Mouse (Mus musculus): ENCODE measurements around the gene Glis2.

Glis2 gene

GRCm38 (mm10) chr16:4659326-4659725 lies 64.8 kb downstream of the Glis2 start:
- DNase-seq (ENCODE audit: low spot score): no peak

DNA sequence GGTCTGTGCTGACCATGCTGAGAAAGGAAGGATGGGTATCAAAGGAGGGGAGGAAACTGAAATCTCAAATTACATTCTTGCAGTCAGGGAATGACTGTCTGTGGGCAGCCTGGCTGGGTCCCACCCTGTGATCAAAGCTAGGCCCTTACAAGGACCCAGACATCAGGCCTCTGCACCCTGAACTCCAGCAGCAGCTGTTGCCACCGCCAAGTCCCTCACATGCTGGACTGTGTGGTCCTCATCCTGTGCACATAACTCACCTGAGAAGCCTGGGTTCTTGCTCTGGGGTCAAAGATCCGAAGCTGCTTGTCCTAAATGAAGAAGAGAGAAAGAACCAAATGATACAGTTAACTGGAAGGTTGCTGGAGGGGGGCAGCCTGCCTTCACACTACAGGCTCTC lies 67.1 kb downstream of the Glis2 start:
- DNase-seq (ENCODE audit: low spot score): no peak

- no peak for DNase-seq (ENCODE audit: low spot score)
Measured at GRCm38 (mm10) chr16:4663806-4664205, 69.3 kb downstream of the Glis2 start.

- DNase-seq (ENCODE audit: low spot score): no peak
Measured at GRCm38 (mm10) chr16:4665726-4666125, 71.2 kb downstream of the Glis2 start.

GRCm38 (mm10) chr16:4667190-4667808 lies 72.8 kb downstream of the Glis2 start:
- DNase-seq (ENCODE audit: low spot score): peak; percentile 96

GRCm38 (mm10) chr16:4670317-4670716 lies 75.8 kb downstream of the Glis2 start:
- DNase-seq (ENCODE audit: low spot score): no peak

GRCm38 (mm10) chr16:4674091-4674490 lies 79.6 kb downstream of the Glis2 start:
- DNase-seq (ENCODE audit: low spot score): no peak
